Mouse (Mus musculus) lung, postnatal 0 days (tissue): ENCODE data around the gene Vav3.

Source experiments
- CTCF ChIP-seq: IDR thresholded peaks from 2 replicates; pipeline ENCODE4 v1.5.1; 2016; ENCODE audit warnings: antibody characterized with exemption, mild to moderate bottlenecking
- EP300 ChIP-seq: IDR thresholded peaks from 2 replicates; pipeline ENCODE4 v1.6.1; 2016; ENCODE audit warnings: antibody characterized with exemption, mild to moderate bottlenecking, control low read depth

GRCm38 (mm10) chr3:109564443-109564842 is 224.0 kb downstream of the Vav3 start:
- TF ChIP-seq CTCF (no peak), EP300 (no peak)
